Mouse (Mus musculus): ENCODE data around the gene Kif28.
"Not testable (repeated sequence)": the region's sequence is repeated elsewhere in the genome, so short reads cannot be mapped to it uniquely, and the experiment has no call there.

Gene Kif28

DNA sequence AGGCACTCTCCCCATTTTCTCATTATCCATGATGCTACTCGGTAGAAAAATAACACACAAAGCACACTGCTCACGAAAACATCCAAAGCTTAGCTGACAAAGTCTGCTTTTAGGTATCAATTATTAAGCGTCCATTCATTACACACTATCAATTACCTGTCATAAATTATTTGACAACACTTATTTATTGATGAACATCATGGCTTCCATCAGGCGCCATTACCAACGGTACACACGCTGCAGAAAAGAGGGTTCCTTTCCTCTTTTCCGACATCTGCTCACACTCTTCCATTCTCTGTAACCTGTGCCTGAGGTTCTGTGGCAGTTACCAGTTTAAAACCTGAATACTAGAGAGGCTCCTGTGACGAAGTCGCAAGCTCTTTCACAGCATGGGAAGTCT lies at the start of gene Kif28:
Gene Kif28 (minus strand): TSS at position 101 of the 400 bp plus-strand sequence.
- no peak for DNase-seq (ENCODE audit: low spot score in 2 of 2)

DNA sequence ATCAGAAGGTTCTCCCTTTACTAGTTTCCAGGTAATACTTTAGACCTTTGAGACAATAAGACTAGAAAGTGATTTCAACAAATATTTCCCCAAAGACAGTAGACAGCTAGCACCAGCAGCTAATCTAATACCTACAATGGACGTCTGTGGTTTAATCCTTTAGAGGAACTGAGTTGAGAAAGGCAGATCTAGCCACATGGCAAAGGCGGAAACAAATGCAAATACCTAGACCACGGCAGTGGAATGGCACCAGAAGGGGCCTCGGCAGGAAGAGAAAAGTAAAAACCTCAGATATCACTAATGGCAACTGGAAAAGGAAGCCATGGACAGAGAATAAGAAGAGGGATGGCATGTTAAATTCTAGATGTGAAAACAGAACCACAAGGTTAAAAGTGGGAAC lies 42.2 kb upstream of the Kif28 start:
- DNase-seq (ENCODE audit: low spot score in 2 of 2): no peak

DNA sequence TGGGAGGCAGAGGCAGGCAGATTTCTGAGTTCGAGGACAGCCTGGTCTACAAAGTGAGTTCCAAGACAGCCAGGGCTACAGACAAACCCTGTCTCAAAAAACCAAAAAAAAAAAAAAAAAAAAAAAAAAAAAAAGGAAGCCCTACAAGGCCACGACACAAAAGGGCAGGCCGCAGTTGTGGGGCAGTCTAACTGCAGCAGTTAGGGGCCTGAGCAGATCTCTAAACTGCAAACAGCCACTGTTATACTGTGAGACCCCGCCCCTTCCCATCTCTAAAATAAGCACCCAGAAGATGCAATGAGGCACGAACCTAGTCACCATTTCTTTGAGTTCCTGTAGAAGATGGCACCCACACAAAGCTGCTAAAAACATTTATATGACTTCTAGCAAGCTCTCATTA lies 40.4 kb upstream of the Kif28 start:
- DNase-seq (ENCODE audit: low spot score in 2 of 2): no peak

DNA sequence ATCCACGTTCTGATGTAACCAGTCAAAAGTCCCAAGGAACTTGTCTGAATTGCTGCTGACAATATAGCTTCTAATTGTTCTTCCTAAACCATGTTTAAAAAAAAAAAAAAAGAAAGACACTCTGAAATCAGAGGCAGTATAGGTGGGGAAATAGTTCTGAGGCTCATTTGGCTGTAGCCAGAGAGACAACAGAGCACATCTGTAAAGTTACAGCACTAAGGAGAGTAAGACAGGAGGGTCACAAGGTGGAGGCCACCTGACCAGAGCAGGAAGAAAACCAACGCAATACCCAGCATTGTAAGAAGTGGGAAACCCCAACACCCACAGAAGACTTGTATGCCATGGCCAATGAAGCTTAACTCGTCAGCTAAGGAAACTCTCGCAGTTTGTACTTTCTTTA lies 39.0 kb upstream of the Kif28 start:
- DNase-seq (ENCODE audit: low spot score in 2 of 2): no peak

- DNase-seq (ENCODE audit: low spot score in 2 of 2): no peak
Observed at GRCm38 (mm10) chr1:179776831-179777230, 31.8 kb upstream of the Kif28 start.

GRCm38 (mm10) chr1:179760553-179760952 lies 15.5 kb upstream of the Kif28 start:
- DNase-seq (ENCODE audit: low spot score in 2 of 2): no peak

DNA sequence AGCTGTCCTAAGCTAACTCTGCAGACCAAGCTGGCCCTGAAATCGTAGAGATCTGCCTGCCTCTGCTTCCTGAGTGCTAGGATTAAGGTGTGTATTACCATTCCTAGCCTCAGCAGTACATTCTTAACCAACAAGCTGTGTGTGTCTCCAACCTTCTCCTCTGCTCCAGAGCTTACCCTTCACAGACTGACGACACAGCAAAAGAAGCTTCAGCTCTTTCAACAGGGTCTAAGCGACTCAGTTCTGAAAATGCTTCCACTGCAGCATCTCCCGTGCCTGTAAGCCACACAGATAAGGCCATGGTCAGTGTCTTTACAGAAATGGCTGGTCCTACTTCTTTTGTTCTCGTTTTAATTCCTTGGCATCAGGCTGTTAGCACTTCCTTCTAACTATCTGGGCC lies 15.0 kb upstream of the Kif28 start:
- no peak for DNase-seq (ENCODE audit: low spot score in 2 of 2)

DNA sequence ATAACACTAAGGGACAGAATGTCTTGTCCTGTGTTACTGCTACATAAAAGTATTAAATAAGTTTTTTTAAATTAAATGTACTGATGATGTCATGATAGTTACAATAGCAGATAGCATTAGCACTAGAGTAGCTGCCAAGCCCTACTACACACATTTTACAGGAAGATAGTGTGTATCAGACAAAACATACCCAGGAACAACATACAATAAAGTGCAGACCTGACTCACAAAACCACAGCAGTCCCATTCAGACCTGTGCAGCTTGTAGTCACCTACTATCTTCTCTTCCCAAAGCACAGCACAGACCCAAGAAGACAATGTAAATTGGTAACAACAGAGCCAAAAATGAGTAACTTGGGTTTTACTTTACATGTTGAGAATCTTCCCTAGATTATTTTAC lies 11.4 kb upstream of the Kif28 start:
- no peak for DNase-seq (ENCODE audit: low spot score in 2 of 2)

- no peak for DNase-seq (ENCODE audit: low spot score in 2 of 2)
Observed at GRCm38 (mm10) chr1:179753006-179753405, 7.9 kb upstream of the Kif28 start.

DNA sequence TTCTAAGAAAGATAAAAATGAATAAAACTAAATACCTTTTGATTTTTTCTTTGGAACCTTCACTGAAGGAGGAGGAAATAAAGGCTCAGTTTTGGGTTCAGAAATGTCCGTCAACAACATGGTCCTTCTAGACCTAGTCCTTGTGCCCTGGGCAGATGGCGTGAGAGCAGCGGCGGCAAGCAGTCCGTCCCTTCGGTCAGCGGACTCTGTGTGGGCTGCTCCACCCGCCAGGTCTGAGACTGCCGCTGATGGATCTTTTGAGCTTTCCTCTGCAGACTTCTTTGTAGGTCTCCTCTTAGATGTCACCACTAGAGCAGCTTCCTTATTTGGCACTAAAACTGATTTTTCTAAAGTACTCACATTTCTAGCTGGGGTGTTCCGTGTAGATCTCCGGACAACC lies 7.2 kb upstream of the Kif28 start:
- no peak for DNase-seq (ENCODE audit: low spot score in 2 of 2)

- DNase-seq (ENCODE audit: low spot score in 2 of 2): no peak
Observed at GRCm38 (mm10) chr1:179743593-179744193, 1.4 kb downstream of the Kif28 start.

DNA sequence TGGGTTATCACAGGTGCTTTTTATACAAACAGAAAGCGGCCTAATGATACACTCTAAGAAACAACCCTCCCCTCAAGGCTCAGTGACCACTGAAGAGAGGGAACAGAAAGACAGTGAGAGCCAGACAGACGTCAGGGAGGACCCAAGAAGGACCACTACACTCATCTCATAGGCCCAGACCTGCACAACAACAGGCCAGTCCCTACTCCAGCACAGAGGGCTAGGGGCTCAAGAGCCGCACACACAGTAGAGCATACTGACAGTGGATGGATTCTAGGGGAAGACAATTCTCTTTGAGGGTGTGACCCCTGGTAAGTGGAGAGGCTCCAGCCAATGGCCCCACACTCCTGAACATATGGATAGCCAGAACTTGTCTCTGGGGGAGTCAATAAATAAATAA lies 8.6 kb downstream of the Kif28 start:
- DNase-seq (ENCODE audit: low spot score in 2 of 2): no peak

DNA sequence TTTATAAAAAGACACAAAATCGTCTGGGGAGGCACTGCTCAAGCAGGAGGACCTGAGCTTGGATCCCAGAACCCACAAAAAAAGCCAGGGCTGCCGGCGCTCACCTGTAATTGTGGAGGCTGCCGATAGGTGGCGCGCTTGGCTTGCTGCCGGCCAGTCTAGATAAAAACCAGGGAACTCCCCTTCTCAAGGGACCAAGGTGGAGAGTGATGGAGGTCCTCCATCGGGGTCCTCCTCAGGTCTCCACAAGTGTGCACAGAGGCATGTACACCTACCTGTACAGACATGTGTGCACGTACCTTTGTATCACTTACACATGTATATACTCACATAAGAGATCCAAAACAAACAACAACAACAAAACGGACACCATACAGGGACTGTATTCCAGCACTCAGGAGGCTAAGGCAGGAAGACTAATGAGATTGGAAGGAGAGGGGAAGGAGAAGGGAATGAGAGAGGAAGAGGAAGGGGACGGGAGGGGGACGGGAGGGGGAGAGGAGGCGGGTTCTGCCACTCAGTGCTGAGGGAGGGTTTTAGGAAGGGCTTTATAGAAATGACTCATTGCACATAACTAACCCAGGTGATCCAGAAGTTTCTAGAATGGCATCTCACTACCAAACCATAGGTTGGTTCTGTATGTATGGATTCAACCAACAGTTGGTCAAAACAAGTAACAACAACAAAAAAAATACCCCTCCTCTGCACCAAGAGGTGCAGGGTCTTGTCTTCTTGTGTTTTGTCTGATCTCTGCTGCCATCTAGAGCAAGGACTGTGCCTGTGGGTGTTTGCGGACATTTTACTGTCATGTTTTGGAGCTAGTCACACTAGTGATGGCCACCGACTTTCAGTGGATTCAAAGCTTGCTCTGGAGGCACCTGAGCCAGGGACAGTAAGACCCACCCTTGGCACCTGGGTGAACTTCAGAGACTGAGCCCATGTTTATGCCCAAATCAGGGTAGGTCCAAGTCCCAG lies 10.3 kb downstream of the Kif28 start:
- peak; percentile 27 to 61 for DNase-seq (ENCODE audit: low spot score in 2 of 2)

DNA sequence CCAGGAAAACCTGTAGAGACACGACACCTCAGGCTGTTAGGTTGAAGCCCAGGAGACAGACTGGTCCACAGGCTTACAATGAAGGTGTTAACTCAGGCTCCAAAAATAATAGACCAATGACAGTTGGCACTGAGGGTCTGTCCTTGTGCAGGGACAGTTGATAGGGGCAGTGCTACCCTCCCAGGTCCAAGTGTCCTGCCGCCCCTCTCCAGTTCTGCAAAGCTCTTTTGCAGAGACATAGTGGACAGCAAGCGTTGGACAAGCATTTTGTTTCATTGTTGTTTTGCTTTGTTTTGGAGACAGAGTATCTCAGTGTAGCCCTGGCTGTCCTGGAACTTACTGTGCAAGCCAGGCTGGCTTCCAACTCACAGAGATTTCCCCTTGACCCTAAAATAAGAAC lies 13.7 kb downstream of the Kif28 start:
- no peak for DNase-seq (ENCODE audit: low spot score in 2 of 2)

- no peak for DNase-seq (ENCODE audit: low spot score in 2 of 2)
Observed at GRCm38 (mm10) chr1:179728661-179729060, 16.4 kb downstream of the Kif28 start.

DNA sequence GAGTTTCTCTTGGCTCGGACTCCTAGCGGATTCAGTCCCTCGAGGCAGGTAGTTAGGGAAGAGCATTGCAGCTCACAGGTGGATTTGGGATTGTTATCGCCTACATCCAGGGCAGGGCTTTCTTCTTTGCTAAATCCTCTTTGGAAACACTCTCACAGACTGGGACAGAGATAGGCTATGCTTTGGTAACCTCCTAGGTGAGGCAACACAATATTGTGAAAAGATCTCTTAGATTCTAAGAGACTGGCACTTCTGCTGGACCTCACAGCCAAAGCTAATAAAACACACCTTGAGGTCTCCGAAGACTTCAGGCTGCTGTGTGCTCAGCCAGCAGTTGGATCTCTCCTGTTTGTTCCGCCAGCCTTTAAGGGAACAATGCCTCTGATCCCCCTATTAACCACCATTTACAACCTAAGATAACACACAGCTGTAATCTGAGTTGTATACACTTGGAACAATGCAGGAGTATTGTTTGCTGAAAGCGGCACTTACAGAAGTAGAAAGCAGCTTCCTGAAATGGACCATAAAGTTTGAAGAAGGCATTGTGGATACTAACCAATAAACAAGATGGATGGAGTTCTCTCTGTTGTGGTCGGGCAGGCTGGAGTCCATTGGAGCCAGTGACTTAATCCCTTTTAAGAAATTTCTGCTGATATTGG lies 22.1 kb downstream of the Kif28 start:
- no peak for DNase-seq (ENCODE audit: low spot score in 2 of 2)

DNA sequence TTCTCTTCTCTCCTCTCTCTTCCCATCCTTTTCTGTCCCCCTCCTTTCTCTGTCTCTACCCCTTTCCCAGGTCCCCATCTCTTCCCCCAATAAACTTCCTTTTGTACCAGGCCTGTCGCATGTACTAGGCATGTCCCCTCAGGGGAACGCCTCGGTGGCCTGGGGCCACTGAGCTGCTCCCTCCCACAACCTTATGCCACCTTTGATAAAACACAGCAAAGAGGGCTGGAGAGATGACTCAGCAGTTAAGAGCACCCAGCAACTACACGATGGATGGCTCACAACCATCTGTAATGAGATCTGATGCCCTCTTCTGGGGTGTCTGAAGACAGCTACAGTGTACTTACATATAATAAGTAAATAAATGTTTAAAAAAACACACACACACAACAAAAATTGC lies 29.3 kb downstream of the Kif28 start:
- DNase-seq (ENCODE audit: low spot score in 2 of 2): no peak

- not testable (repeated sequence) for DNase-seq (ENCODE audit: low spot score in 2 of 2)
Observed at GRCm38 (mm10) chr1:179715289-179715688, 29.8 kb downstream of the Kif28 start.

DNA sequence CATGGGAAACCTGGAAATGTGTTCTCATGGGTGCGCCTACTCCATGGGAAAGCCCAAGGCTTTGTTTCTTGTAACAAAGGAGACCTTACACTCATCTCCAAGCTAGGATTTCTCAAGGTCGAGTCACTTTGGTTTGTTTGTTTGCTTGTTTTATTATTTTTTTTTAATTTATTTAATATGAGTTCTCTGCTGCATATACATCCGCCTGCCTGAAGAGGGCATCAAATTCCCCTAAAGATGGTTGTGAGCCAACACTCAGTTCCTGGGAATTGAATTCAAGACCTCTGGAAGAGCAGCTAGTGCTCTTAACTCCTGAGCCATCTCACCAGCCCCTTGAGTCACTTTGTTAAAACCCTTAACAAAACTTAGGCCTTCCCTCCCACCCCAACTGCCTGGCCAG lies 31.7 kb downstream of the Kif28 start:
- DNase-seq (ENCODE audit: low spot score in 2 of 2): no peak

DNA sequence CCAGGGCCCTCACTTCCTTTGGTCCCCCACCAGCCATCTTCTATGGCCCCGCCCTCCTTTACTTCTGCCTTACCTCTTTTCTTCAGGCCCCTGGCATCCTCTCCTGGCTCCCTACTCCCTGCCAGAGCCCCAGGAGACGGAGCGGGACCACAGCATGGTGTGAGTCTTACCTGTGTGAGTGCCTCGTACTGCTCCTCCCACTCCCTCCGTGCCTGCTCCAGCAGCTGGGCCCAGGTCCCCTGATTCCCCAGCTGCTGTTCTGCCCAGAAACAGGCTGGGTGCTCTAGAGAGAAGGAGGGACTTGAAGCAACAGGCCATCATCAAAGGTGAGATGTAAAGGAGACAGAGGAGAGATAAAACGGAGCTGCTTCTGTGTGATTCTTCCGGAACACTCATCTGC lies 32.4 kb downstream of the Kif28 start:
- no peak for DNase-seq (ENCODE audit: low spot score in 2 of 2)

DNA sequence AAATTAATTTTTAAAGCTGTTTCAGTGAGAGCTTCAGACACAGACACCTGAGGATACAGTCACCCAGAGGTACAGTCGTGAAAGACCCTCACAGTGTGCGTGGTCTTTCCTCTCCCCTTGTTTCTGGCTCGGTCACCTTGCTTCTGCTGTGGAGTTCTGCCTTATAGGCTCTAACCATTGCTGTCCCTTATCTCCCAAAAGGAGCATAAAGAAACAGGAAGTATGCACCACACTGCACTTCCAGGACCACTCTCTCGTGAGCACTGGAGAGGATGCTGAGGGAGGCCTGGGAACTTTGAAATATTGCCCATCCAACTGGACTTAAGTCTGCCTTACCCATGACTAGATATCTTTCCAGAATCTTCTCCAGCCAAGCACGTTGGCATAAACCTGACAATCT lies 34.3 kb downstream of the Kif28 start:
- no peak for DNase-seq (ENCODE audit: low spot score in 2 of 2)

DNA sequence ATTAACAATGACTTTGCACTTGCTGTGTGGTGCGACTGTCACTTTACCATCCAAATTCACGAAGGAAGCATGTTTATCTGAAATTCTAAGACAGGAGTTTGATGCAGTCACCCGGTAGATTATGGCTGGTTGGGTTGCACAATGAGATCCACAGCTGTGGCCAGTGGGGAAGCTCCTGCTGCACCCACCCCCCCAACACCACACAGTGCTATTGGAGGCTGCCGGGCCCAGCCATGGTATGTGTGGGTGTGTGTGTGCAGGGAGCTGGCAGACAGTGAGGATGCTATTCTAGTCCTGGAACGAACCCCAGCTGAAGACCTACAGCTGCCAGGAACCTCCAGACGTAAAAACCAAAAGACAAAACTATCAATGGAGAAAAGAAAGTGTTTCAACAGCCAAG lies 35.7 kb downstream of the Kif28 start:
- peak; percentile 57 to 72 for DNase-seq (ENCODE audit: low spot score in 2 of 2)

DNA sequence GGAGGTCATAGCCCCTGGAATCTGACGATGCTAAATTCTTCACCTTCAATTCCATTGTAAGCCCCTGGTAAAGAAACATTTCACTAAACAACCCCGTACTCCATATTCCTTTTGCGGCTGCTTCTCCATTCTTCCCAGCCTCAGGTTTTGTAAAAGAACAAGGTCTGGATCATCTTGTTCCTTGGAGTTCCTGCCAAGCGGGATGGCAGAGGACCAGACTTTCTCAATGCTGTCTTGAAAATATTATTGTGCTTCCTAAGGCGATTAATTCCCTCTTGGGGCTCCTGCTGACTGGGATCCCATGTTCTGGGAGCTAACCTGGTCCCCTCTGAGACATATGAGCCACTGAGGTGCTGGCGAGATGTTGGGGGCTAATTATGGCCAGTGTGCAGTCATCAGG lies 39.9 kb downstream of the Kif28 start:
- peak in 1 of 2 experiments; percentile 21 for DNase-seq (ENCODE audit: low spot score in 2 of 2)

Measured in frontal cortex, postnatal 14 days (tissue).